Mouse (Mus musculus) cerebellum, adult 11 months (tissue): ENCODE results near the gene Ncaph2.

ENCODE experiments used
- DNase-seq: peaks from one replicate; pipeline ENCODE4 v3.0.0; 2022

Gene Ncaph2

DNA sequence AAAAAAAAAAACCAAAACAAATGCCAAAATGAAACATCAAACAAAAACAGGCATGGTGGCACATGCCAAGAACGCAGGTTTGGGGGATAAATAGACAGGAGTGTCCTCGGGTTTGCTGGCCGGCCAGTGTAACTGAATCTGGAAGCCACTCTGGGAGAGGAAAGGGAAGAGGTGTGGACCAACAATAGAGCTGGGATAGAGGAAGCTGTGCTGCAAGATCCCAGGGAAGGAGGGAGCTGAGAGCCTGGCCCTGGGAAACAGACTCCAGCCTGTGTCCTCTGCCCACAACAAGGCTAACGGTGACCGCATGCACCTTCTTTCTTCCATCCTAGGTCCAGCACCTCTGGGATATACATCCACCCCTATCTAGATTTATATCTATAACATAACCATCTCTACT, 5.1 kb upstream of the Ncaph2 start:
- no peak for DNase-seq

DNA sequence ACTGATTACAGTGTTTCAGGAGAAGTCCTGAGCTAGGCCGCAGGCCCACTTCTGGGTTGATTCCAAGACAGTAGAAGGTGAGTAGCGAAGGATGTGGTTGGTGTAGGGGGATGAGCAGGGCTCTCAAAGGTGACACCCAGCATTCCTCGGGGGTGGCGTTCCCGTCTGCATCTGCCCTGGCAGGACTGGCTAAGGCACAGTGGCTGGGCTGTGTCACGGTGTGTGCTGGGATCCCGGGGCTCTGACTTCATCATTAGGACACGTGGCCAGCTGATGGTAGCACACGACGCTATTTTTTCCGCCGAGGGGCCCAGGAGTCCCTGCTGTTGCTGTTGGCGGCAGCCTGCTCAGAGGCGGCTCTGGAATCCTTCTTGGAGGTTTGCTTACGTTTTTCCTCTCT, 4.2 kb upstream of the Ncaph2 start:
- no peak for DNase-seq

DNA sequence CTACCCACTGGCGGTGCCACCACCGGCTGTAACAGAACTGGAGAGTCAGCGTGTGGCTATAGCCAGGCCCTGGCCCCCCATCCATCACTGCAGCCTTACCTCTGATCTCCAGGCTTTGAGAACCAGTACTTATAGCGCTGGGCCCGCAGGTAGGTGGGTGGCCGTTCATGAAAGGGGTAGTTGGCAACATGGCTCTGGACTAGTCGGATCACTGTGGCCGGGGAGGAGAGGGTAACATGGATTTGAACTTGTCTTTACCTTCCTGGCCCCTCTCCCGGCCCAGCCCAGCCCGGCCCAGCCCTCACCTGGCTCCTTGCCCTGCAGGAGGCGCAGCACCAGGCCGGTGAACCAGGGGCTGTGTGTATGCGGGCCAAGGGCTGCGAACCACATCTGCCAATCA, 3.5 kb upstream of the Ncaph2 start:
- no peak for DNase-seq

DNA sequence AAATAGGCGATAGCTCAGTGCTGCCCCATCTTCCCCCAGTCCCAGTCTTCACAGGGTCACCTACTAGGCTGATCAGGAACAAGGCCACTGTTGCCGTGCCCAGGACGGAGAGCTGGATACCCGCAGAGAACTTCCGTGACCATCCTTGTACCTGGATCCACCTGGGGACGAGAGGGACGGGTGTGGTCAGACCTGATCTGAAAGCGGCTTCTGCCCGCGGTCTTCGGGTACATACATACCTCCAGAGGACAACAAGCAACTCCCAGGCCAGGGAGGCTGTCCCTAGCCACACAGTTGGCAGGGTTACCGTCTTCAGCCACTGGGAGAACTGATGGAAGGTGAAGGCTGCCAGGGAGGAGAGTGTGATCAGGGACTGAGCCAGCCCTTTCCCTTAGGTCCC, 2.7 kb upstream of the Ncaph2 start:
- DNase-seq: no peak

DNA sequence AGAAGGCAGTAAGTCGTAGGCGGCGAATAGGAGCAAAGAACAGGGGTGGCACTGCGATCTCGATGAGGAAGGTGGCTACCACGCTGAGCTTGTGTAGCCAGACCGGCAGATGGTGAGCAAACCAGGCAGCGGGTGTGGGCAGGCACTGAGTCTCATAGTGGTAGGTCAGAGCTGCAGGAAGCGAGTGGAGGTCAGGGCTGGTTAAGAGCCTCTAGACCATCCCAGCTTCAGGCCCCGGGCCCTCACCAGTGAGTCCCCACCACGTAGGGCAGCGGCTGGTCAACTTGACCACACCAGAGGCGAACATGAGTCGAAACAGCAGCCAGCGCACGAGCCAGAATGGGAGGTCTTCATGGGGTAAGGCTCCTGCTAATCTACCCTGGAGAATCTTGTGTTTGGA, 1.7 kb upstream of the Ncaph2 start:
- no peak for DNase-seq

DNA sequence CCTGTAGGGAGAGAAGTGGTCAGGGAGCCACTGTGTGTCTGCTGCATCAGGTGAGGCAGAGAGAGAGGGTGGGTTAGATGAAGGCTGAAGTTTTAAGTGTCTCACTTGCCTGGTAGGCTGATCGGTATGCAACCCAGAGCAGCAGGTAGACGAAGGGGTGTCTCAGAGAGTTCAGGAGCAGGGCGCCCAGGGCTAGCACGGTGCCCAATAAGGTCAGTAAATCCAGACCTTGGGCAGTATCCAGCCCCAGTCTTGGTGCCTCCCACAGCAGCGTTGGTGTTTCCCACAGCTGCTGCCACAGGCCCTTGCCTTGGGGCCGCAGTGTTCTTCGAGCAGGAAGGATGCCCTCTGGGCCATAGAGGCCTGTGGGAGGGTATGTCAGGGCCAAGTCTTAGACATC, 1.1 kb upstream of the Ncaph2 start:
- no peak for DNase-seq

DNA sequence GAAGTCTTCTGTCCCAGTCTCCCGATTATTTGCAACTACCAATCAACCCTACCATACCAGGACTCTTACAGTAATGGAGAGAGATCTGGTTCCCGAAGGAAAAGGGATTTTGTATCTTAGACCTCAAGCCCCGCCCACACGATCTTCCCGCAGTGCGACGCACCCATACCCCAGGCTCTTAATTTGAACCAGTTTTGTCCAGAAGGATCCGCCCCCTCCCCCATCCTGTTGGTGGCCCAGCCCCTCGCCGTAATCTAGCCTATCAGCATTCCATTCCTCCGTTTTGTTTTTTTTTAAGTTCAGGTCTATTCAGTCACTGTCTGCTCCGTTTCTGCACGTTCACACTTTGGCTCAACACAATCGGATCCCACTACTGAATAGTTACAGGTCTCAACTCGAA, 853 bp downstream of the Ncaph2 start:
- DNase-seq: no peak

DNA sequence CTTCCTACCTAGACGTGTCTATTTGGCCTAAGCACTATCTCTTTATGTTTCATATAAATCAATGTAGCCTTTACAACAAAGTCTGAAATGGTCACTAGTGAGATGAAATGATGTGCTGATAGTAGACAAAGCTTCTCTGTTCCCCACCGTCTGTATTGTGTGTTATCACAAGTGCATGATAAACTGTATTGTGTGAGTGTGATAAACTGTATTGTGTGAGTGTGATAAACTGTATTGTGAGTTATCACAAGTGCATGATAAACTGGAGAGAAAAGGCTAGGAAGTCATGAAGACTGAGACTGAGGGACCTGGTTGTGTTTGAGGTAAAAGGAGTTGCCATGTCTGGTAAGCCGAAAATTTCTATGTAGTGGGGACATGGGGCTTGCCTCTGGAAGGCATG, 3.3 kb downstream of the Ncaph2 start:
- DNase-seq: no peak

DNA sequence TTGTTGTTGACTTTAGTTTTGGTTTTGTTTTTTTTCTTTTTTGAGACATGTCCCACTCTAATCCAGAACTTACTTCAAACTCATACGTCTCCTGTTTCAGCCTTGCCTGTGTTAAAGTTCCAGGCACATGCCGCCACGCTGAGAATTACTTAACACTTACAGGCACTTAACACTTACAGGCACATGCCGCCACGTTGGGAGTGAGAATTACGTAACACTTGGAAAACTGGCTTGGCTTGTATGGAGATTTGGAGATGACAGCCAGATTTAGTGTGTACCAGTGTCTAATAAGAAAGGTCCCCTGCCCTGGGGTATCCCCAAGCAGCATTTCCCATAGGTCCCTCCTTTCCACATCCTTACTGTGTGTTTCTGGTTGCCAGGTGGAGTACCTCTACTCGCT, 7.5 kb downstream of the Ncaph2 start:
- no peak for DNase-seq

DNA sequence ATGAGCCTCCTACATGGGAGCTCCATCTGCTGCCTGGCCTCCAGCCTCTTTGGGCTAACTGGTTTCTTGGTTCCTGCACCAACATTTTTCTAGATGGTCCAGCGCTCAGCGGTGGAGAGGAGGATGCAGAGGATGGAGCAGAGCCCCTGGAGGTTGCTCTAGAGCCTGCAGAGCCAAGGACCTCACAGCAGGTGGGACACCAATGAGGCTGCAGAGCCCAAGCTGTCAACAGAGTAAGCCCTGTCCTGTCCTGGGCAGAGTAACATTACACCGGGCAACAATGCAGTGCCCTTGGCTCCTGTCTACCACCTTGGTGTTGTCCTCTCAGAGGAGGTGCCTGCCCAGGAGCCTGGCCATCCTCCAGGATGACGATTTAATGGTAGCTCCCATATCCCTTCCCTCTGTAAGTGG, 9.6 kb downstream of the Ncaph2 start:
- DNase-seq: peak; percentile 87

DNA sequence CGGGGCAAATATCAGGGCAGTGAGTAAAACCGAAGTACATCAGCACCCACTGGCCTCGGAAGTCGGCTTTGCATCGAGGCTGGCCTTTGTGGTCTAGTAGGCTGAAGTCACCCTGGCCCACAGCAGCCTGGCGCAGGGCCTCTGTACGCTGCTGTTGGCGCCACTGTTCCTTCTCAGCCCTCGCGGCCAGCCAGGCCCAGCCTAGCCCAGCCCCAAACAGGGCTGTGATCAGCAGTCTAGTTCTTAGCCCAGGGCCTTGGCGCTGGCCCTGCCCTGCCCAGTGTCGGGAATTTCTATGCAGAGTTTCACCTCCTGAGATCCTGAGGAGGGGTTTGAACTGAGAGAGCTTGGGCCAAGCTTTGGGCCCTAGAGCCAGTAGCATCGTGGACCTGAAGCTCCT, 16.5 kb downstream of the Ncaph2 start:
- no peak for DNase-seq

DNA sequence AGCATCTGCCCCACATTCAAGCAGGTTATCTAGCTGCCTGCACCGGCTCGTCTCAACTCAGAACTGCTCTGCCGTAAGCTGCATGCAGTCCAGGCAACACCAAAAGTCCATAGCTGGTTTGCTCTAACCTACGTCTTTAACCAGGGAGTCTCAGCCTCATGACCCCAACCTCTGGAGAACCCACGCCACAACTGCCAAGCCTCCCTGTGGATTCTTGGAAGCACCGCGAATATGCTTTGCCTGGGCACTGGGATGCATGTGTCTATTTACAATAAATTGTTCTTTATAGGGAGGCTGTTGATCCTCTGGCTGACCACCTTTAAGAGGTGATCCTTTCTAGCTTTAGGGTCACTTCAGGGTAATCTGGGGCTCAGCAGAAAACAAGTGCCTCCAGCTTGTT, 17.0 kb downstream of the Ncaph2 start:
- no peak for DNase-seq

DNA sequence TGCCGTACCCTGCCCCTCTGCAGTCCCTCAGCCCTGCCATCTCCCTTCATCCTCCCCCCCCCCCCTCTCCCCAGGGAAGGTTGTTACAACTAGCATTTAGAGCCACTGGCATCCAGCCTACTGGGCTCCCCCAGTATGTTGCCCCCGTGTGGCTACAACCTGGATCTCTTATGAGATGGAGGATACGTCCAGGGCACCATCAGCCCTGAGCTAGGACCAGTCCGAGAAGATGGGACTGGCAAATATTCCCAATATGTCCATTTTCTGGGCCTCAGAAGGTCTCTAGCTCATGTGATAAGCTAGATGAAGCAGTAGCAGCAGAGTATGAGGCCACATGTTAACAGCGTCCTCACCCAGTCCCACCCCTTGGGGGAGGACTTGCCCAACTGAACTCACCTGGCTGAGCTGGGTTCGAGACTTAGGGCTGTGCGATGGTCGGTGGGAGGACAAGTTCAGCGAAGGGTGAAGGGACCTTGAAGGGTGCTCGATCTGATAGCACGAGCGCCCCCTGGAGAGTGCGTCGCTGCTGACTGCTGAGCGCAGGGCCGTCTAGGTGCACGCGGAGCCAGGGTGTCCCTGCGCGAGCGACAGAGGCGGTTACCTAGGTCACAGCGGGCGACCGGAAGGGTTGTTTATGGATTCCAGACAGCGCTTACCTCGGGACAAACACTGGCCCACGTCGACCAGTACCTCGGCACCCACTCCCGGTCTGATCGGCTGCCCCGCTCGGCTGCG, 17.7 kb downstream of the Ncaph2 start:
- peak; percentile 80 for DNase-seq

DNA sequence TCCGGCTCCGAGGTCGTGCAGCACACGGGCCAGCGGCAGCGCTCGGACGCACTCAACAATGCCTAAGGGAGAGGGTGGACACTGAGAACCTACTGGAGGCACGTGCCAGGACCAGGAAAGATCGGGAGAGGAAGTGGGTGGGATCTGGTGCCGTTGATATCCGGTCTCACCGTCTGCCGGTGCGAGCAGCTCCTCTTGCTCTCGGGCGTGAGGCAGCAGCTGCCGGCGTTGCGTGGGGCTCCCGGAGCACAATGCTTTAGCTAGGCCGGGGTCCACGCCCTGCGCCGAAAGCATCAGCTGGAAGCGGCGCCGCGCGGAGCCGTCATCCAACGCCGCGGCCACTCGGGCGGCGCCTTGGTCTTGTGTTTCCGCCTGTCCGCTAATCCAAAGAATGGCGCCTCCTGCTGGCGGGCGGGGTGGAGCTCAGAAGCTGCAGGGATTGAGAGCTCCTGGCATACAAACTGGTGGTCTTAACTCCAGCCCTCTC, 18.3 kb downstream of the Ncaph2 start, which contains the start of gene Sco2:
Sco2 (minus strand) TSS at position 85 of the 487 bp plus-strand sequence.
- peak; percentile 91 for DNase-seq

DNA sequence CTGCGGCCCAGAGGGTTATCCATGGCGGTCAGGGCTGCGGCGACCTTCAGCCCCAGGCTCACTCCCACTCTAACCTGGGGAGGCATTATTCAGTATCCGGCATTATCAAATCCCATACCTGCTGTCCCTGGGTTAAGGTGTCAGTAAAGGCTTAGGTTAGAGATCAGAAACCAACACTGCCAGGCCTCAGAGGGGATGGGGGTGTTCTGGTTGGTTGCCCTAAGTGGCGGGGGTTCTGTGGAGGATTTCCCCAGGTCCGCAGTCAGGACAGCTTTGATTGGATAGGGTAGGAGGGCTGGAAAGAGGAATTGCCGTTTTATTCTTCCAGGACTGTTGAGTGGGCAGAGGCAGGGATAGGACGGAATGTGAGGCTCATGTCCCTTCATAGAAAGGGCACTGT, 18.8 kb downstream of the Ncaph2 start:
- DNase-seq: no peak

DNA sequence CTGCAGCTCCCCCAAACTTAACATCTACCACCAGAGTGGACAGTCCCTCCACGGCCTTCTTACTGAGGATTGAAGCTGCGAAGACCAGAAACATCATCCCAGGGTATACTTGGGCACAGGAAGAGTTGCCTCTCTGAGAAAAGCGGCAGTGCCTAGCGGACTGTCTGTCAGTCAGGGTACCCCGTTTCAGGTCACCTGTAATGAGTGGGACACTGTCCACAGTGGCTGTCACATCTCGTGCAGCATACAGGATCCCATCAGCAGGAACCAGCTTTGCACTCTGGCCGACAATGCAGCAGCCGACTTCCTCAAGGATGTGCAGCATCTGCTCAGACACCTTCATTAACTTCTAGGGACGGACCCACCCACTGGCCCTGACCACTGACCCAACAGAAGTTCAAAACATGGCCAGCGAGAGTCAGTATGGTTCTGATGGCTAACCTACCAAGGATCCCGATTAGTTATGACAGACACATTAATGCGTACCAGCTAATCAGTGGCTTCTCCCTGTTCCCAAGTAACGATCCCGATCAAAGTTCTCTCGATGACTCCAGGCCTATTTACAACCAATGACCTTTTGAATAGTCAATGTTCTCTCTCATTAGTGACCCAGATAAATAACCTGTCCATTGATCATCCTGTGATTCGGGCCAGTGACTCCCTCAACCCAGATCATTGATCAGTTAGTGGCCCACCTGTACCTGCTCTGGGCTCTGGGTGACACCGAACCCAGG, 19.4 kb downstream of the Ncaph2 start:
- DNase-seq: no peak

DNA sequence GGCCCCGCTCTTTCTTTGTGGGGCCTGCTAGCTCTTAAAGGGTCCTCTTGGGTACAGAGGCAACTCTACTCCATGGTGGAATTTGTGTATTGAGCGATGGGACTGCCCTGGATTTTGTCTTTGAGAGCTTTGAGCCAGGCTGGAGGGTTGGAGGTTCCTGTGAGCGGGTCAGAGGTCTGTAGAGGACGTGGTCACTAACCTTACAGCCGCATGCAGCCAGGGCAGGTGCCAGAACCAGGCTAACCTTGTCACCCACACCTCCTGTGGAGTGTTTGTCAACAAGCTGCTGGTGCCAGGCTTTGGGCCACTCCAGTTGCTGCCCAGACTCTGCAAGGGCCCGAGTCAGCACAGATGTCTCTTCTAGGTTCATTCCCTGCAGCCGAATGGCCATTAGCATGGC, 20.5 kb downstream of the Ncaph2 start:
- DNase-seq: no peak

DNA sequence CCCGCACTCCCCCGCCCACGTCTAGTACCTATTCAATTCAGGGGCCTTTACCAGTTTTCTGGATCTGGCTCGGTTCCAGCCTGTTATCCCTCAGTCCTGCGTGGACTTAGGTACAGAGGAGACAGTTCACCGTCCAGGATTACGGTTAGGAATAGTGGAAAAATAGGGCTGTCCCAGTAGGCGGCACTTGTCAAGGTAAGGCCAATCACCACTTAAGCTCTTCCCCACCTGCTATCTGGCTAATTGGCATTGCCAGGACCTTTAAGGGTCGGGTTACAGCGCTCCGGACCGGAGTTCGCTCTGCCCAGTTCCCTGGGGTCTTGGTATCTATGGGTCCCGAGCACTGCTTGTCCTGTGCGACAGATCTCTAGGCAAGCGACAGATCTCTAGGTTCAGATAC, 21.4 kb downstream of the Ncaph2 start, which contains the start of gene Tymp:
Tymp (minus strand) TSS at position 83 of the 400 bp plus-strand sequence.
- no peak for DNase-seq

DNA sequence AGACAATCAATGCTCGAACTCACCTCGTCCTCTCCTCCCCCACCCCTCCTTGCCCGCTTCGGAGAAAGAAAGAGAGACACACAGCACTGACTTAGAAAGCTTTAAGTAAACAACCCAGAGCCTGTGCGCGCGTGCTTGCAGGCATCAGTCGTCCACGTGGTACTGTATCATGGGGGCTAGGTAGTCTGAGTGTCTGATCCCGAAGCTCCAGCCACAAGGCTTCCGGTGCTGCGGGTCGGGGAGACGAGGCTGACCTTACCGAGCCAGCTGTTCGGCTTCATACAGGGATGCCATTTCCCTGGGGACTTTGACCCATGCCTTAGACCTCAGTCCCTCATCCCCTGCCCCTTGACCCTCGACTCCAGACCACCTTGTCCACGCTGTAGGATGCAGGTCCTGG, 21.8 kb downstream of the Ncaph2 start:
- DNase-seq: no peak

DNA sequence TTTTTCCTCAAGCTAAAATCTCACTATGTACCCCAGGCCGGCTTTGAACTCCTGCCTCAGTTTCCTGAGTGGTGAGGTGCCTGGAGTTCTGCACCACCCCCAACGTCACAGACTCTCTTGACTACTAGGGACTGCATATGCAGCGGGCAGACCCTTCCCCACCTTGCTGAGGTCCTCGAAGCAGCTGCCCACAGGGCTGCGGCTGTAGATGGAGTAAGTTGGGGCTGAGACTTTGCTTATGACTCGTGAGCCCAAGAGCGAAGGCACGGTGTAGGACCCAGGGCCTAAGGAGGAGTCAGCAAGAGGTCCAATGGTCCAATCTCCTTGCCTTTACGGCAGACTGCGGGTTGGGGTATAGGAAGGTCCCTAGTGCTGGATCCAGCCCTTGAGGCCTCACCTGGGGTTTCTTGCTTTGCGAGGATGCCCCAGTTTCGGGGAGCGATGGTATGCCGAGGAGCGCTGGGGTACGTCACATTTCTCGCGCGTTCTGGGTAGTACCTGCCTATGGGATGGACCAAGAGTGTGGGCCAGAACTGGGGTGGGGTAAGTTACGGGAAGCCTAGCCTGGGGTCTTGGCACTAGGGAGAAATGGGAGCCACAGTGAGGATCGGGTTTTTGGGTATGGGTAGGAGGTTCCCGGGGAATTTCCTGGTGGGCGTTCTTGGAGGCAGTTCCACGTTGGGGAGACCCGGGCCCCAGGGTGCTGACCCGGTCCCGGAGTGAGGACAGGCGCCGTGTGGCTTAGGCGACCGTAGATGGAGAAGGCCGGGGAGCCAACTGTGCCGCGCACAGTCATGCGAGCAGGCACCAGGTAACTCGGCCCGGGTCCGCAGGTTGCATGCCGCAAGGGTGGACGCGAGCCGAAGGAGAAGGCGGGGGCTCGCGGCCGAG, 22.7 kb downstream of the Ncaph2 start:
- peak; percentile 57 for DNase-seq

DNA sequence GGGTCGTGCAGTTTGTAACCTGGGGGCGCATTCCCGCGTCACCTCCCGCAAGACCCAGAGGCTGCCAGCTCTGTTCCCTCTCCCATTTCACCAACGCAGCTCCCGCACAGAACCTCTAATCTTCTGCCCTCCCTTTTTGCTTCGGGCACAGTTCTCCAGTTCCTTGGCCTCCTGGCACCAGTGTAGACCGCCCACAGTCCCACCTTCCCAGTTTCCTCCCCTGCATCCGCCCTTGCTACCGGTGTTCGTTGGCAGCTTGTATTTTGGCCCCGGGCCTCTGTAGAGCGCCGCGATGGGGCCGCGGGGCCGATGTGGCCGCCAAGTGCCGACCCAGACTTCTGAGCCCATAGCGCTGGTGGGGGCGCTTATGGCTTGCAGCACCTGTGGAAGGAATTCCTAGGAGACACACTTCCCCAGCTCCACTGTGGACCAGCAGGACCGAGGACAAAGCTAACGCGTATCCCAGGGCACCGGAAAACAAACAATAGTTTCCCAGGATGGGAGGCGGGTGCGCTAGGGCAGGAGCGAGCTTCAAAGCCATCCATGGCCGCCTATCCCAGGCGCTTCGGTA, 23.4 kb downstream of the Ncaph2 start, which contains the start of gene Odf3b:
Odf3b (minus strand) TSS at position 452 of the 571 bp plus-strand sequence.
- peak; percentile 83 for DNase-seq

DNA sequence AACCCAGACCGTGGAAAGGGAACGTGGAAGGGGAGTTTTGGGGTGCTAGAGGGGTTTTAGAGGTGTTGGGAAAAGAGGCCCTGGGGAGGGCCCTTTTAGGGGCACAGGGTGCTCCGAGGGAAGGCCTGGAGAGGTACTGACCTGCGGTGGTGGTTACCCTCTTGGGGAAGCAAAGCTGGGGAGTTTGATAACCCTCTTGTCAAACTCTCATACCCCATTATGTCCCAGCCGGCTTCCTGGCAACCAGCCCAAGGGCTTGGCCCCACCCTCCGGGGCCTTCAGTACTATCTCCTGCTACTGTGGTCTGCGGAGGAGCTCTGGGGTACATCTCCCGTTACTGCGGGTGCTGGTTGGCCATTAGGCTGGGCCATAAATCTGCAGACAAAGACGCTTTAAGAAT, 23.9 kb downstream of the Ncaph2 start:
- peak; percentile 65 for DNase-seq

DNA sequence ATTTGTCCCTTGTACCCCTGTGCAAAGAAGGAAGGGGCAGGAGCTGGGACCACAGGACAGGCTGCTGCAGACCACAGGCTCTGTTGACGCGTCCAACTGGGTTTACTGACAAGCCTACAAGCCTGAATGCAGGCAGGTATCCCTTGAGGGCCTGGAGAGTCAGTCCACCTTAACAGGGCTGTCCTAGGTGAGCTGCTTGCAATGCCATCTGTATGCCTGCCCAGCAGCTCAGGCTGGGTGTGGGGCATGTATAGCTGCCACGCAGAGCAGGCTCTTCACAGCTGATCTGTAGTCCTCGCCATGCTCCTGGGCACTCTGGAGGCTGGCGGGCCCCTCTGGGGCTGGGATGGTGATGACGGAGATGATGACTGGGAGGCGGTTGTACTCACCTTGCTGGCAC, 29.1 kb downstream of the Ncaph2 start, which contains the start of gene Klhdc7b:
Klhdc7b (plus strand) TSS at position 301 of the 400 bp plus-strand sequence.
- no peak for DNase-seq
